Mouse (Mus musculus): ENCODE results near the gene Asic2. TPM values are rescaled to one million over a fixed set of nuclear protein-coding genes. Genes with fewer than 3 reads are reported as not detected.

The Asic2 gene
- total RNA-seq, 2 experiments from 2014 or later = 54.3 to 55.8 TPM

GRCm38 (mm10) chr11:81841001-81841400 lies 127.3 kb downstream of the Asic2 start:
- no peak for DNase-seq

GRCm38 (mm10) chr11:81838426-81838825 lies 129.8 kb downstream of the Asic2 start:
- DNase-seq = no peak

GRCm38 (mm10) chr11:81832381-81832780 lies 135.9 kb downstream of the Asic2 start:
- no peak for DNase-seq

- DNase-seq = no peak
Measured at GRCm38 (mm10) chr11:81816531-81816930, 151.7 kb downstream of the Asic2 start.

GRCm38 (mm10) chr11:81814816-81815215 lies 153.4 kb downstream of the Asic2 start:
- DNase-seq = peak in 1 of 2 experiments; percentile 16

- DNase-seq = no peak
Measured at GRCm38 (mm10) chr11:81806905-81807659, 161.2 kb downstream of the Asic2 start.

GRCm38 (mm10) chr11:81803544-81803943 lies 164.7 kb downstream of the Asic2 start:
- DNase-seq = no peak

- DNase-seq = no peak
Measured at GRCm38 (mm10) chr11:81802614-81803013, 165.6 kb downstream of the Asic2 start.

GRCm38 (mm10) chr11:81800899-81801298 lies 167.4 kb downstream of the Asic2 start:
- no peak for DNase-seq

GRCm38 (mm10) chr11:81793588-81793987 lies 174.7 kb downstream of the Asic2 start:
- DNase-seq = no peak

- no peak for DNase-seq
Measured at GRCm38 (mm10) chr11:81791579-81791978, 176.7 kb downstream of the Asic2 start.

- no peak for DNase-seq
Measured at GRCm38 (mm10) chr11:81780596-81780995, 187.7 kb downstream of the Asic2 start.

GRCm38 (mm10) chr11:81779881-81780280 lies 188.4 kb downstream of the Asic2 start:
- peak; percentile 11 to 15 for DNase-seq

- DNase-seq = no peak
Measured at GRCm38 (mm10) chr11:81771195-81771895, 196.9 kb downstream of the Asic2 start.

GRCm38 (mm10) chr11:81769691-81770260 lies 198.5 kb downstream of the Asic2 start:
- DNase-seq = peak; percentile 5 to 30

GRCm38 (mm10) chr11:81768305-81768704 lies 200.0 kb downstream of the Asic2 start:
- DNase-seq = no peak

- DNase-seq = peak; percentile 45 to 64
Measured at GRCm38 (mm10) chr11:81767781-81768180, 200.5 kb downstream of the Asic2 start.

GRCm38 (mm10) chr11:81765288-81765687 lies 203.0 kb downstream of the Asic2 start:
- DNase-seq = no peak

GRCm38 (mm10) chr11:81764778-81765177 lies 203.5 kb downstream of the Asic2 start:
- DNase-seq = no peak

- DNase-seq = no peak
Measured at GRCm38 (mm10) chr11:81757221-81757620, 211.0 kb downstream of the Asic2 start.

- DNase-seq = no peak
Measured at GRCm38 (mm10) chr11:81750876-81751275, 217.4 kb downstream of the Asic2 start.

GRCm38 (mm10) chr11:81750016-81750415 lies 218.2 kb downstream of the Asic2 start:
- DNase-seq = no peak

GRCm38 (mm10) chr11:81738995-81739394 lies 229.3 kb downstream of the Asic2 start:
- no peak for DNase-seq

- DNase-seq = no peak
Measured at GRCm38 (mm10) chr11:81737777-81738176, 230.5 kb downstream of the Asic2 start.

All from layer of hippocampus, postnatal 36 days (tissue).